Mouse (Mus musculus): ENCODE measurements around the gene Pla2g12a. TPM values are rescaled to one million over a fixed set of nuclear protein-coding genes. Genes with fewer than 3 reads are reported as not detected.

The Pla2g12a gene
- polyA plus RNA-seq, 1 experiment from 2014 or later: 29.1 TPM

DNA sequence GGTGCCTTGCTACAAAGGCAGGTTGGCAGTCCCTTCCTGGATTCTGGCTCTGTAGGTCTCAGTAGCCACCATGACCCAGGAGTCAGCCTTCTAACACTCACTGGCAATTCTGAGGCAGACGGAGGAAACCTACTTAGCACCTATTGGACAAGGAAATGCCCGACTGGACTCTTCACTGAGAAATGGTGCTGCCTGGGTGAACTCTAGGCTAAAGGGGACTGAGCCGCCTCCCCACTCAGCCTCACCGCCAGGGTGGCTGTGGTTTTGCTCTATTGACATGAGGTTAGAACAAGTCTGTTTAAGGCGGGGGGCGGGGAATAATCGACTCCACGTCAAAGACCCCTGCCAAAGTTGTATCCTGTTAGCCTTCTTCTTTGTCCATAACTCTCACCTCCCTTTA is 25.5 kb downstream of the Pla2g12a start:
- H3K9ac ChIP-seq (ENCODE audit: low read depth, low read length): no peak overlapping the region
- H3K9me3 ChIP-seq (ENCODE audit: control insufficient read depth): no peaks in the 10 kb centered on the region
- H3K27me3 ChIP-seq (replicated peaks; ENCODE audit: control insufficient read depth, insufficient read depth, low read length): no peaks in the 10 kb centered on the region
- no peak overlapping the region for H3K4me3 ChIP-seq (ENCODE audit: low read depth, low read length)
- ATAC-seq: no peak
- WGBS: 65% methylated on average over 8 of the region's 8 CpGs
- no peak for TF ChIP-seq CTCF (IDR thresholded peaks at IDR 0.05; ENCODE audit: low read depth)
- H3K4me1 ChIP-seq (replicated peaks; ENCODE audit: control insufficient read depth, insufficient read depth, low read length): peaks cover 10% of the 10 kb centered on the region
- peaks cover 16% of the 10 kb centered on the region; the same call in 1 of the 2 replicates for H3K36me3 ChIP-seq (ENCODE audit: control insufficient read depth, insufficient read depth)
- H3K4me2 ChIP-seq (replicated peaks; ENCODE audit: low read depth): peak overlapping the region; percentile 81
- H3K27ac ChIP-seq (ENCODE audit: low read depth, low read length): no peak overlapping the region

DNA sequence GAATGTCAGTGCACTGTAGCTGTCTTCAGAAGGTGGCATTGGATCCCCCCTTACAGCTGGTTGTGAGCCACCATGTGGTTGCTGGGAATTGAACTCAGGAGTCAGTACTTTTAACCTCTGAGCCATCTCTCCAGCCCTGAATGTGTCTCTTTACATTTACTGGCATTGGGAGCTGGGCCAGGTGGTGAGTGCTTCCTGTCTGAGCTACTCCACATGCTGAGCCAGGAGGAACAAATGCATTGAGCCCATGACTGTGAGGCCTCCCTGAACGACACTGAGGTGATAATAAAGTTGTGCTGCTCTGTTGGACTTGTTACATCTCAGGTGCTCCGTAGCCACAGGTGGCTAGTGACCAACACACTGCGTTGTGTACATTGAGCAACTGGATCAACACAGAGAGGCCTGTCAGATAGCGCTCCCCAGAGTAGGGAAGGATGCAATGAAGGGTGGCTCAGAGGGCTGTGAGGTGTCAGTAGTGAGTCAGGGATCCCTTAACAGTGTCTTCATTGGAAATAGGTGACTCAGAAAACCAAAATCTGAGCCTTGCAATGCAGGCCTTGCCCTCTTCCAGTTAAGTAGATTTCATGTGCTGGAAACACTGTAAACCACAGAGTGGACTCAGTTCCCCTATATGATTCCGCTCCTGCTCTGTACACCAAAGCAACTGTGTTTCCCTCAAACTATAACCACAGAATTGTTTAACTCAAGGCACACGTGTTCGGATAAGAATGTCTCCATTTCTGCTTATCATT is 26.2 kb downstream of the Pla2g12a start:
- no peaks in the 10 kb centered on the region for H3K27me3 ChIP-seq (replicated peaks; ENCODE audit: control insufficient read depth, insufficient read depth, low read length)
- no peak for TF ChIP-seq CTCF (IDR thresholded peaks at IDR 0.05; ENCODE audit: low read depth)
- ATAC-seq: no peak
- H3K4me3 ChIP-seq (ENCODE audit: low read depth, low read length): no peak overlapping the region
- H3K27ac ChIP-seq (ENCODE audit: low read depth, low read length): no peak overlapping the region
- peaks cover 22% of the 10 kb centered on the region for H3K36me3 ChIP-seq (ENCODE audit: control insufficient read depth, insufficient read depth)
- H3K4me1 ChIP-seq (replicated peaks; ENCODE audit: control insufficient read depth, insufficient read depth, low read length): peaks cover 10% of the 10 kb centered on the region
- no peaks in the 10 kb centered on the region for H3K9me3 ChIP-seq (ENCODE audit: control insufficient read depth)
- no peak overlapping the region; the same call in 1 of the 2 replicates for H3K4me2 ChIP-seq (replicated peaks; ENCODE audit: low read depth)
- 65% methylated on average over 7 of the region's 7 CpGs for WGBS
- no peak overlapping the region for H3K9ac ChIP-seq (ENCODE audit: low read depth, low read length)

DNA sequence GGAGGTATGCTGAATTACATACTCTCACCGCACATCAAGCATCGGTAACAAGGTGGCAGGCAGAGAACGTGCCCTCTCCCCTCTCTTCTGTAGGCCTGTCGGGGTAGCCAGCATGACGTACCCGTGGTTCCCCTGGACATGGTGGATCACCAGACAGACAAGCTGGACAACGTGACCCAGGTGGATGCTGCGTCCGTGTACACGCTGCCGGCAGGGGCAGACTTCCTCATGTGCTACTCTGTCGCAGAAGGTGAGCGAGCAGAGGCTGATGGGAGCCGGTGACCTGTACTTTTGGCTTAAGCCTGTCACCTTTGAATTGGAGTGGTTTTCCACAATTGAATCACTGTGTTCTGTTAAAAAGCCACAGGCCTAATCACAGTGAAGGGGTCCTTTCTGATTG is 33.6 kb downstream of the Pla2g12a start:
- H3K36me3 ChIP-seq (ENCODE audit: control insufficient read depth, insufficient read depth): peaks cover 59% of the 10 kb centered on the region
- ATAC-seq: no peak
- H3K4me3 ChIP-seq (ENCODE audit: low read depth, low read length): no peak overlapping the region
- no peak overlapping the region for H3K9ac ChIP-seq (ENCODE audit: low read depth, low read length)
- H3K9me3 ChIP-seq (ENCODE audit: control insufficient read depth): no peaks in the 10 kb centered on the region
- no peaks in the 10 kb centered on the region for H3K27me3 ChIP-seq (replicated peaks; ENCODE audit: control insufficient read depth, insufficient read depth, low read length)
- no peak overlapping the region for H3K4me2 ChIP-seq (replicated peaks; ENCODE audit: low read depth)
- H3K27ac ChIP-seq (ENCODE audit: low read depth, low read length): no peak overlapping the region
- 92% methylated on average over 14 of the region's 14 CpGs for WGBS
- no peak for TF ChIP-seq CTCF (IDR thresholded peaks at IDR 0.05; ENCODE audit: low read depth)
- no peaks in the 10 kb centered on the region for H3K4me1 ChIP-seq (replicated peaks; ENCODE audit: control insufficient read depth, insufficient read depth, low read length)

DNA sequence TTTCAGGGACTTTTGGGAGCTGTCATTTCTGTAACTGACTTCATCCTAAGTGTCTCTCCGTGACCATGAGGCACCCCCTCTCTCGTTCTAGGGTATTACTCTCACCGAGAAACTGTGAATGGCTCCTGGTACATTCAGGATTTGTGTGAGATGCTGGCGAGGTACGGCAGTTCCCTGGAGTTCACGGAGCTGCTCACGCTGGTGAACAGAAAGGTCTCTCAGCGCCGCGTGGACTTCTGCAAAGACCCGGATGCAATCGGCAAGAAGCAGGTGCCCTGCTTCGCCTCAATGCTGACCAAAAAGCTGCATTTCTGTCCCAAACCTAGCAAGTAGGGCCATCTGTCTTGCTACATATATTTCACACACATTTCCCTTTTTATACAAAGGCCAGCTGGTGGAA is 34.8 kb downstream of the Pla2g12a start:
- no peaks in the 10 kb centered on the region for H3K9me3 ChIP-seq (ENCODE audit: control insufficient read depth)
- ATAC-seq: no peak
- 94% methylated on average over 13 of the region's 13 CpGs for WGBS
- no peak overlapping the region for H3K9ac ChIP-seq (ENCODE audit: low read depth, low read length)
- no peaks in the 10 kb centered on the region for H3K4me1 ChIP-seq (replicated peaks; ENCODE audit: control insufficient read depth, insufficient read depth, low read length)
- no peak overlapping the region for H3K27ac ChIP-seq (ENCODE audit: low read depth, low read length)
- H3K36me3 ChIP-seq (ENCODE audit: control insufficient read depth, insufficient read depth): peaks cover 58% of the 10 kb centered on the region
- no peak for TF ChIP-seq CTCF (IDR thresholded peaks at IDR 0.05; ENCODE audit: low read depth)
- H3K4me3 ChIP-seq (ENCODE audit: low read depth, low read length): no peak overlapping the region
- H3K4me2 ChIP-seq (replicated peaks; ENCODE audit: low read depth): no peak overlapping the region
- no peaks in the 10 kb centered on the region for H3K27me3 ChIP-seq (replicated peaks; ENCODE audit: control insufficient read depth, insufficient read depth, low read length)

DNA sequence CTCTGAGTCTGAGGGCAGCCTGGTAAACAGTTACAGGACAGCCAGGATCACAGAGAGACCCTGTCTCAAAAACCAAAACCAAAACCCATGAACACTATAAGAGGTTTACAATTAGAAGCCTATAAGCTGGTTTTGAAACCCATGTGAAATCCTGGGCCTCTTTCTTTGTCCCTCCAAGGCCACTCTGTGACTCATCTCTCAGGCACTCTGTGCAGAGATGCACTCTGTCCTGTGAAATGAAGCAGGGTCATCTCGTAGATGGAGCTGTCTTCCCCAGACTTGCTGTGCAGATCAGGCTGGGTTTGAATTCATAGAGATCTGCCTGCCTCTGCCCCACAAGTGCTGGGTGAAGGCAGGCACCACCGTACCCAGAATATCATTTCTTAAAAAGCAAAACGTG is 39.0 kb downstream of the Pla2g12a start:
- H3K9ac ChIP-seq (ENCODE audit: low read depth, low read length): no peak overlapping the region
- no peaks in the 10 kb centered on the region for H3K4me1 ChIP-seq (replicated peaks; ENCODE audit: control insufficient read depth, insufficient read depth, low read length)
- no peak overlapping the region for H3K27ac ChIP-seq (ENCODE audit: low read depth, low read length)
- H3K36me3 ChIP-seq (ENCODE audit: control insufficient read depth, insufficient read depth): peaks cover 24% of the 10 kb centered on the region
- H3K9me3 ChIP-seq (ENCODE audit: control insufficient read depth): no peaks in the 10 kb centered on the region
- WGBS: 71% methylated on average over 3 of the region's 3 CpGs
- no peak overlapping the region for H3K4me3 ChIP-seq (ENCODE audit: low read depth, low read length)
- no peak for ATAC-seq
- H3K27me3 ChIP-seq (replicated peaks; ENCODE audit: control insufficient read depth, insufficient read depth, low read length): no peaks in the 10 kb centered on the region
- H3K4me2 ChIP-seq (replicated peaks; ENCODE audit: low read depth): no peak overlapping the region
- no peak for TF ChIP-seq CTCF (IDR thresholded peaks at IDR 0.05; ENCODE audit: low read depth)

DNA sequence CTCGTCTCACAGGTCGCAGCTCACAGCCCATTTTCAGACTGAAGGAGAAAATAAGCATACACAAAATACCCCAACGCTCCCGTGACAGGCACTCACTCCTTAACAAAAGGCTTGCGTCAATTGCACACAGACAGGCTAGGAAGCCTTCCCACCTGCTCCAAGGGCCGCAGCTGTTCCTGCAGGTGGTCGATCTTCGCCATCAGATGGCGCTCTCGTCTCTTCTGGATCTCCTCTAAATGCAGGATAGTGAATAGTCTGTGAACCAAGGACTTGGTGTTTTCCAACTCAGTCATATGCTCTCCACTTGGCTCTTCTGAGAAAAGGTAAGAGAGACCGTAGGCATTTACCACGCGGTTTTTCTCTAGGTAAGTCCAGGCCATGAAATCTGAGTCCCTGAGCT is 40.0 kb downstream of the Pla2g12a start:
- 16% methylated on average over 13 of the region's 13 CpGs for WGBS
- Histone ChIP-seq H3K4me3 (ENCODE audit: low read depth, low read length) (no peak overlapping the region), H3K4me2 (replicated peaks; ENCODE audit: low read depth) (no peak overlapping the region), H3K27me3 (replicated peaks; ENCODE audit: control insufficient read depth, insufficient read depth, low read length) (no peaks in the 10 kb centered on the region), H3K36me3 (ENCODE audit: control insufficient read depth, insufficient read depth) (peaks cover 15% of the 10 kb centered on the region), H3K9ac (ENCODE audit: low read depth, low read length) (no peak overlapping the region), H3K4me1 (replicated peaks; ENCODE audit: control insufficient read depth, insufficient read depth, low read length) (no peaks in the 10 kb centered on the region), H3K9me3 (ENCODE audit: control insufficient read depth) (no peaks in the 10 kb centered on the region), H3K27ac (ENCODE audit: low read depth, low read length) (no peak overlapping the region)
- peak; percentile 88 for TF ChIP-seq CTCF (IDR thresholded peaks at IDR 0.05; ENCODE audit: low read depth)
- no peak for ATAC-seq

All from intestine, postnatal 0 days (tissue).